Mouse (Mus musculus) E14TG2a.4 (cell line): ENCODE results near the gene Glo1.

Experiments used
- CTCF ChIP-seq: conservative IDR thresholded peaks from 2 replicates; pipeline ENCODE4 v1.5.1; 2014; ENCODE audit warnings: low read length
- NANOG ChIP-seq: IDR thresholded peaks from 2 replicates; pipeline ENCODE4 v1.6.1; 2014; ENCODE audit warnings: borderline replicate concordance, low read length, mixed read lengths
- POU5F1 ChIP-seq: IDR thresholded peaks from 2 replicates; pipeline ENCODE4 v1.6.1; 2014; ENCODE audit warnings: low read length, borderline replicate concordance

DNA sequence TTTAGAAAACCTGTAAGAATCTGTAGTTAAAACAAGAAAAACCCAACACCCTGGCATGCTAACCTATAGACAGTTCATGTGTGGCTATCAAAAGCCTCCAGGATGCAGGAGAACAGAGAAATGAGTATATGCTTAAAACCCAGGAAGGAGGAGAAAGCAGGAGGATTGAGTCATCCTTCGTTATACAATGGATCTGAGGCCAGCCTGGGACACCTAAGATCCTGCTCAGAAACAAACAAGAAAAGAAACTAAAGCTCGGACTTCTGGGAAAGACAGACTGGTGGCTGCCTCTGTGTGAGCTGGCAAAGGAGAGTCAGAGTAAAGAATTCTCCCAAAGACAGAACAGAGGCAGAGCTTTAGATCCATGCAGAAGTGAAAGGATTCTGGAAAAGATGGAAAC is 68.0 kb downstream of the Glo1 start:
- TF ChIP-seq CTCF (no peak), NANOG (no peak), POU5F1 (no peak)
